Mouse (Mus musculus) adrenal gland, postnatal 25 days (tissue): ENCODE results near the gene Sms. TPM values are rescaled to one million over a fixed set of nuclear protein-coding genes. Genes with fewer than 3 reads are reported as not detected.

Experiments
- DNase-seq: peaks from one replicate; pipeline ENCODE4 v3.0.0; 2021; ENCODE audit warnings: mixed read lengths
- long read RNA-seq: library from polyadenylated mRNA; stranded (forward); transcript quantifications from one replicate; pipeline ENCODE4 v2.0.0, GENCODE M21; 2021
- total RNA-seq: library from RNA; stranded (reverse); gene quantifications from 2 replicates; pipeline ENCODE4 v1.2.3, GENCODE M21; 2021

Gene Sms
- 16.2 and 20.0 TPM in 2 replicates for total RNA-seq
- long read RNA-seq, partial matches to known transcripts = 2 of 8 reads
- long read RNA-seq, other reads (novel, unspliced or antisense) = 2 of 8 reads

- DNase-seq = peak; percentile 79
Measured at GRCm38 (mm10) chrX:157491944-157492726, at the start of gene Sms. Sms (minus strand) TSS chrX:157492287.

DNA sequence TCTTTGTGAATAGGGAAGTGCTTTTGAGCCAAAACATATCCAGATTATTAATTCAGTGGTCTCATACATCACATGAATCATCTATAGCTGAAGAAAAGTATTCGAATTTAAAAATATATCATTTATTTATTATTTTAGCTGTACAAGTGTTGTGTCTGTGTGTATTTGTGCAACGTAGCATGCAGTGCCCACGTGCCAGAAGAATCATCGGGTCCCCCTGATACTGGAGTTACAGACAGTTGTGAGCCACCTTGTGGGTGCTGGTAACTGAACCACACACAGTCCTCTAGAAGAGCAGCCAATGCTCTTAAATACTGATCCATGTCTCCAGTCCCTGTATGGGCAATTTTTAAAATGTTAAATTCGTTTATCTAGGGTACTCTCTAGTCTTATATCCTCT lies 14.3 kb upstream of the Sms start:
- no peak for DNase-seq

DNA sequence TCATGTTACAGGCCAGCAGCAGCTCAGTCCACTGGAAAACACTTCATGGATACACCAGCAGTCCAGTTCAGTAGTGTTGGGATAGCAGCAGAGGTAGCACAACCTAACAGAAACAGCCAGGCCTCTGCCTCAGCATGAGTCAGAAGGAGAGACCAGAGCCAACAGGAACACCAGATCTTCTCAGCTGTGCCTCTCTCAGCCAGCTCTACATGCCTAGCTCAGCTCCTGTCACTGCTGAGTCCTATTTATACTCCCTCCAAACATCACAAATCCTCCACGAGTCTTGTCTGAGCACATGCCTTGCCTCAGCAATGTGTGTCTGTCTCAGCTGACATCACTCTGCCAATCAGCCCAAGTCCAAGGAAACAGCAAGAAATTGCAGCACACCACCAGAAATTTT lies 12.4 kb upstream of the Sms start:
- no peak for DNase-seq

GRCm38 (mm10) chrX:157501871-157502270 lies 9.8 kb upstream of the Sms start:
- no peak for DNase-seq

- DNase-seq = no peak
Measured at GRCm38 (mm10) chrX:157500004-157500403, 7.9 kb upstream of the Sms start.

GRCm38 (mm10) chrX:157493159-157493558 lies 1.1 kb upstream of the Sms start:
- no peak for DNase-seq

GRCm38 (mm10) chrX:157491145-157491935 lies 747 bp downstream of the Sms start:
- DNase-seq = peak; percentile 34

DNA sequence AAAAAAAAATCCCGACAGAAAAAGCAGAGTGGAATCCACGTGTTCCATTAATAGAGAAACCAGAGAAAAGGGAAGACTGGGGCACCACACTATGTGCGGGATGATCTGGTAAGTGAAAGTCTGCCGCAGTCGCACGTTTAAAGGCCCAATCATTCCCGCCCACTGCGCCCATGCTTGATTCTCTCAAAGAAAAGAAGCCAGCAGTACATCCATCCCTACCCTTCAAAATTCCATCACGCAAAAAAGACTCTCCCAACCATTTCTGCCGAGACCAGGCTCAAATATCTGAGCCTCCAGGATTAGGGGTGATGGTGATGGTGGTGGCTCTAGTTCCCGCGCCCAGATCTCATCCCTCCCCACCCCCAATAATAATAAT lies 1.3 kb downstream of the Sms start:
- peak; percentile 4 for DNase-seq

DNA sequence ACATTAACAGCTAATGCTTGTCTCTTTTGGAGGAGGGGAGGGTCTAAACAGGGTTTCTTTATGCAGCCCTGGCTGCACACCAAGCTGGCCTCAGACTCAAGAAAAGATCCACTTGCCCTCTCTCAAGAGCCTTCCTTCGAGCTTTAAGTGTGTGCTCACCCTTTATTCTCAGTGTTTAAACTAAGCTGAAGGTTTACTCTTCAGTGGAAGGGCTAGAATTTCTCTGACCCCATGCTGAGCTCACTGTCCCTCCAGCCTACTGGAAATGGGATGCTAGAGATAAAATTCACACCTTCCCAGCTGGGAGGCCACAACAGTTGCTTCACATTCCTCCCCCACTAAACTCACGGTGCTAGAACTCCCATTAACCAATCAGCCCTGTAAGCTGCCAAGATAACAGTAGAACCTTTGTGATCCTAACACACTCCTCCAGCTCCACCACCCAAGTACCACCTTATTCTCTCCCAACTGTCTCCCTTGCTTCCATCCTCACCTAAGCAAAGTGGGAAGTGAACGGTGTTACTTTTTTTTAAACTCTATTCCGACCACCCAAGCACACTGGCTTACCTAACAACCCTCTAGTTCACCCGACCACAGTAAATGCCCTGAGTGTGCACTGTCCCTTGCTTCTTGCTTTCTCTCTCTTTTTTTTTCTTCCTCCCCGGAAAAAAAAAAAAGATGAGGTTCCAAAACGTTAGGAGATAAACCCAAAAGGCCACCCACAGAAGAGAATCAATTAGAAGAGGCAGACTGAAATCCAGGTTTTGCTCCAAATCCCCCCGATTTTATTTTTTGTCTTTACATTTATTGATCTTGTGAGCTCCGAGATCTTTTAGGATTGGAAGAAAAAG lies 2.0 kb downstream of the Sms start:
- DNase-seq = no peak

DNA sequence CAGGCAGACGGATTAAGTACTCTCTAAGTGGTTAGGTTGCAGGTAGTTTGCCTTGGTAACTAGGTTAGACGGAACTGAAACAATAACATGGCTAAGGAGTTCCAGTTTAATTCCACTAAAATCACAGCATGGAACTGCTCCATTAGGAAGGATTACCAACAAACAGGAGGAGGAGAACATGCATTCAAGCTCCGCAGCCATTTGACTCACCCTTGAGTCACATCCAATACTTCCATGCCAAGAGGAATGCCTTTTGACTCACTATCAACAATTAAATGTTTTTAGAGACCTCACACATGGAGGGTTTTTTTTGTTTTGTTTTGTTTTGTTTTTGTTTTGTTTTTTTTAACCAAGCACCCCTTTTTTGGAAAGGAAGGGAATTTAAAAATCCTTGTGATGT lies 3.3 kb downstream of the Sms start:
- DNase-seq = no peak

- DNase-seq = peak; percentile 1
Measured at GRCm38 (mm10) chrX:157486765-157487164, 5.3 kb downstream of the Sms start.

- DNase-seq = no peak
Measured at GRCm38 (mm10) chrX:157482842-157483241, 9.2 kb downstream of the Sms start.

DNA sequence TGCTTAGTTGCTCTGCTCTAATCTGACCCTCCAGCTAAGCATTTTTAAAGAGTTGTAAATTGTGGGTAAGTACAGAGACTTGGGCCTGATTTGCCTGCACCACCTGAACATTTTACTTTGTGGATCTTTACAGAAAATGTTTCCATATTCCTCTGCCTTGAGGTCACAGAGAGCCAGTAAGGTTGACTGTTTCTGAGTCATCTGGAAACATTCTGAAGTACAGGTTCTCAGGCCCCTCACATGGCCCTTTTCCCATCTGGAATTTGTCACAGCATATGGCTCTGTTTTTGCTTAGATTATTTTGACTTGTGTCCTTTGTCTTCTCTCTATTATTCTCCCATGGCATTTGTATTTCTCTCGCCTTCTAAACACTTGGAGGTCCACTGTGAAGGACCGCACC lies 10.2 kb downstream of the Sms start:
- no peak for DNase-seq

DNA sequence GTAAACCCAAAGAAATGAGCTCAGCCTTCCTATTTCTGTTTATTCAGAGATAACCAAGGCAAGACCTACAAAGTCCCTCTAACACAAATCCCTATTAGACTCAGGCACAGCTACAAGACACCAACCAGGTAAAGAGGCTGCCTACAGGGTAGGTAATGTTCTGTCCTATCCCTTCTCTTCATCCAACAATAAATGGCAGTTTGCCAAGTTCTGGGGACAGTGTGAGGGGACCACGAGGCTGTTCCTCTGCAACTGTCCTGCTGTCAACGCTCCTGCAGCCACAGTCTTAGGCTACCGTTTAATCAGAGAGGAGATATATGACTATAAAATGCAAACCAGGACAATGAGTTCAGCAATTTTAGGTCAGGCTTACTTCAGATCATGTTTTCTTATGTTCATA lies 14.8 kb downstream of the Sms start:
- DNase-seq = no peak

GRCm38 (mm10) chrX:157476153-157476810 lies 15.8 kb downstream of the Sms start:
- no peak for DNase-seq

DNA sequence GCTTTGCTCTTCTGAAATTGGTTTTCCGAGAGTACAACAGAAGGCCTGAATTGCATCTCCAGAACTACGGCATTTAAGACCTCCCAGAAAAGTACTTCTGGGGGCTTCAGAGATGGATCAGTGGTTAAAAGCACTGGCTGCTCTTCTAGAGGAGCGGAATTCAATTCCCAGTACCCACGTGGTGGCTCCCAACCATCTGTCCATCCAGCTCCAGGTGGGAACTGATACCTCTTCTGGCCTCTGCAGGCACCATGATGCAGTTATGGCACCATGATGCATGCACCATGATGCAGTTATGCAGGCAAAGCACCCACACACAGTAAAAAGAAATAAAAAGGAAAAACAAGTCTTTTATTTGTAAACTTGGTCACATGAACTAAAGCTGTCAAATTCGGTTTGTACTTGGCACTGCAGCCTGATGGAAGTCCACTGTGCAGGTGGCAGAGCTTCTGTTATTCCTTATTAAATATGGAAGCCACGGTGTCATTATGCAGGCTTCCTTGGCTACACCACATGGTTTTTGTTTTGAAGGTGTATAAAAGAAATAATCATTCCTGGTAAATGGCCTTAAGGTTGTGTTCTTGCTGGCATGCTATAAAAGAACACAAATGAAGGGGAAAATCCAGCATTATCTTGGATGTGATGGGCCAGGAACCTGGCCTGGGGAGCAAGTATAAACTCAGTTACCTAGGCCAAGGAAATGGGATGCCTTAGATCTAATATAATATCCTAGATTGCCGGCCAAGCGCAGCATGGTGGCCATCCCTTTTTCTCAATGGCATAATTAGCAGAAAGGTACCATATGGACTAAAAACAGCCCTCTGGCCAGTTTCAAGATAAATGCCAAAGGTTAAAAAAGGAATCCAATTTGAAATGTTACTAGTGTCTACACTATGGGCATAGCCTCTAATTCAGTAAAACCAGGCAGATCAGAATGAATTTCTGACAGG lies 20.1 kb downstream of the Sms start:
- no peak for DNase-seq

GRCm38 (mm10) chrX:157468795-157469194 lies 23.3 kb downstream of the Sms start:
- no peak for DNase-seq

GRCm38 (mm10) chrX:157468055-157468454 lies 24.0 kb downstream of the Sms start:
- DNase-seq = no peak

- DNase-seq = no peak
Measured at GRCm38 (mm10) chrX:157465949-157466348, 26.1 kb downstream of the Sms start.

- DNase-seq = no peak
Measured at GRCm38 (mm10) chrX:157462716-157463115, 29.4 kb downstream of the Sms start.

DNA sequence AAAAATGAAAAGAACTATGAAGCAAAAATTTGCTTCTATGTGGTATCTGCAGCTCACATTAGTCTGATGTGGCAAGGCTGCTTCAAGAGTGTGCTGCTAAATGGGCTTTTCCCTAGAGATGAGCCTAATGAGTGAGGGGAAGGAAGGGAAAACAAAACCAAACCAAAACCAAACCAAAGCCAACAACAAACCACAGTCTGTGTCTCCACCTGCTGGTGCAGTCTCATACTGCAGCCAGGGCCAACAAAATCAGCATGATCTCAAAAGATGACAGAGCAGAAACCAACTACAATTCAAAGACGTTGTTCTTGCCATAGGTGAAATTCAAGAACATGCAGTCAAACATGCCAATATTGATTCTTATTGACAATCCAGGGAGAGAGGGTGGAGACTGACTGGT lies 37.7 kb downstream of the Sms start:
- peak; percentile 53 for DNase-seq
